Mouse (Mus musculus): ENCODE results near the gene S1pr5.
"Not testable (repeated sequence)": the region's sequence is repeated elsewhere in the genome, so short reads cannot be mapped to it uniquely, and the experiment has no call there.

Gene S1pr5

GRCm38 (mm10) chr9:21238004-21238732 lies 10.1 kb downstream of the S1pr5 start:
- DNase-seq (ENCODE audit: low spot score in 2 of 2) = peak; percentile 36 to 57

- peak; percentile 65 to 71 for DNase-seq (ENCODE audit: low spot score in 2 of 2)
These were observed 10.8 kb downstream of the S1pr5 start for GRCm38 (mm10) chr9:21237368-21238003.

- DNase-seq (ENCODE audit: low spot score in 2 of 2) = peak in 1 of 2 experiments; percentile 37
These were observed 11.3 kb downstream of the S1pr5 start for GRCm38 (mm10) chr9:21236991-21237367.

DNA sequence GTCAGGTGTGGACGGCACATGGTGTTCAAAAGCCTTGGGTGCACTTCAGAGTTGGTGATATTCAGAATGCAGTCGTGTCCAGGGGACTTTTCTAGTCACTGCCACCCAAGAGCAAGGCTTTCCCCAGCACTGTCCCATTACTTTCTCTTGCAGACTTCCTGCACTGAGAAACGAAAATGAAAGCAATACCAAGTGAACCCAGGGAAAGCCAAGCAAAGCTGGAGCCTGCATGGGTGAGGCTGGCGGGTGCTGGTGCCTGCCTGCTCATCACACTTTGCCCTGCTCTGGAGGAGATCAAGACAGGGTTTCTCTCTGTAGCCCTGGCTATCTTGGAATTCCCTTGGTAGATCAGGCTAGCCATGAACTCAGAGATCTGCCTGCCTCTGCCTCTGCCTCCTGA lies 12.9 kb downstream of the S1pr5 start:
- no peak for DNase-seq (ENCODE audit: low spot score in 2 of 2)

- no peak for DNase-seq (ENCODE audit: low spot score in 2 of 2)
These were observed 14.4 kb downstream of the S1pr5 start for GRCm38 (mm10) chr9:21233805-21234204.

DNA sequence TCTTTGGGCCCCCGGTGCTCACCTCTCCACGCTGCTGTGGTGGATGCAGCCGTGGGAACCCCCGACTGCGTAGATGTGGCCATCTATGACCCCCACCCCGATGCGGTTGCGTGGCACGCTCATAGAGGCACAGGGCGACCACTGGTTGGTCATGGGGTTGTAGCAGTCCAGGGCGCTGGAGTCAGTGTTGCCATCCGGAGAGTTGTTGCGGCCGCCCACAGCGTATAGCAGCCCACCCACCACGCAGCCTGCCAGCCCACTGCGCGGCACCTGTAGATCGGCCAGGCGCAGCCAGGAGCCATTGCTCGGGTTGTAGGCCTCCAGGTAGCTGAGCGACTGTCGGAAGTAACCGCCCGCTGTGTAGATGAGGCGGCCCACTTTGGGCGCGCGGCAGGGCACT lies 14.9 kb downstream of the S1pr5 start:
- no peak for DNase-seq (ENCODE audit: low spot score in 2 of 2)

DNA sequence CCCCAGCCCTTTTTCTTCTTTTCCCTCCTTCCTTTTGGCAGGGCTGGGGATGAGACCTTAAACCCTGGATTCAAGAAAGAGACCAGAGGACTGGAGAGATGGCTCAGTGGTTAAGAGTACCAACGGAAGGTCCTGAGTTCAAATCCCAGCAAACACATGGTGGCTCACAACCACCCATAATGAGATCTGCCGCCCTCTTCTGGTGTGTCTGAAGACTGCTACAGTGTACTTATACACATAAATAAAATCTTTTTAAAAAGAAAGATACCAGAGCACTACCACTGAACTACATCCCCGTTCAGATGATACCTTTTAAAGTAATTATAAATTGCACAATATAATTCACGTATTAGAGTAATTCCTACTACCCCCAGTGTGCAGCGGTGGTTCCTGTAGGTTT lies 15.4 kb downstream of the S1pr5 start:
- no peak for DNase-seq (ENCODE audit: low spot score in 2 of 2)

GRCm38 (mm10) chr9:21231551-21231950 lies 16.7 kb downstream of the S1pr5 start:
- DNase-seq (ENCODE audit: low spot score in 2 of 2) = no peak

- DNase-seq (ENCODE audit: low spot score in 2 of 2) = no peak
These were observed 20.9 kb downstream of the S1pr5 start for GRCm38 (mm10) chr9:21227342-21227741.

- no peak for DNase-seq (ENCODE audit: low spot score in 2 of 2)
These were observed 22.9 kb downstream of the S1pr5 start for GRCm38 (mm10) chr9:21225415-21225758.

DNA sequence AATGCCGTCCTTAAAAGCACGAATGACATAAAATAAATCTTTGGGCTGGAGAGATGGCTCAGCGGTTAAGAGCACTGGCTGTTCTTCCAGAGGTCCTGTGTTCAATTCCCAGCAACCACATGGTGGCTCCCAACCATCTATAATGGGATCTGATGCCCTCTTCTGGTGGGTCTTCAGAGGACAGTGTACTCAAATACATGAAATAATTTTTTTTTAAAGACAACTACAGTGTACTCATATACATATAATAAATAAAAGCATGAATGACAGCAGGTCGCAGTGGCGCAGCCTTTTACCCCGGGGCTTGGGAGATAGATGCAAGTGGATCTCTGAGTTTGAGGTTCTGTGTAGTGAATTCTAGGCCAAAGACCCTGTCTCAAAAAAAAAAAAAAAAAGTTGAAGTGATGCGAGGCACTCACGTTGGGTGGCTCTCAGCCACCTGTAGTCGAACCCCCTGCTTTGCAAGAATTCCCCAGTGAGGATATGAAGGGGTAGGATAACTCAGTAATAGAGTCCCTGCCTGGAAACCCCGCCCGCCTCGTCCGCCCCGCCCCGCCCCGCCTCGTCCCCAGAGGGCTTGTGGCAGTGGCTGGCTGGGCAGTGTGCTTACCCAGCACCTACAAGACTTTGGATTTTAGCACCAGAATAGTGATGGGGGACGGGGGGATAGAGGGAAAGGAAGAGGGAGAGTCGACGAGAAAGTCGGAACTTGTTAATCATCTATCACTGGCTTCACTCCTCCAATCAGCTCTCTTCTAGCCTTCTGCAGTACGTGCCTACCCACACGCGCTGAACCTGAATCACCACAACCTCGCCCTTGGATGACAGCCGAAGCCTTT lies 23.4 kb downstream of the S1pr5 start:
- peak in 1 of 2 experiments; percentile 59 for DNase-seq (ENCODE audit: low spot score in 2 of 2)

DNA sequence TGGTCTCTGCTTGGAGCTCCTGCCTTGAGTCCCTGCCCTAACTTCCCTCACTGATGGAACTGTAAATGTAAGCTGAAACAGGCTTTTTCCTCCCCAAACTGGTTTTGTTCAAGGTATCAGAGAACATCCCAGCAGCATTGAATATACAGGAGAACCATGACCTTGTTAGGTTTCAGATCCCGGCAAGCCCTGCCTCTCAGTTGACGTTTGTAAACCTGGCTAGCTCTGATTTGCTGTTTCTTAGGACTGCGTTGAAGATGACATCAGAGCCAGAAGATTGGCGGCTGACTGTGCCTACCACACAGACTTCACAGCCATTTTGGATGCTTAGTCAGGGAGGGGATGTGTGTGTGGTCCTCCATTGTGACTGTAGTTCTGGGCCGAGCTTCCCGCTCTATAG lies 24.3 kb downstream of the S1pr5 start:
- no peak for DNase-seq (ENCODE audit: low spot score in 2 of 2)

- not testable (repeated sequence) for DNase-seq (ENCODE audit: low spot score in 2 of 2)
These were observed 24.8 kb downstream of the S1pr5 start for GRCm38 (mm10) chr9:21223490-21223889.

DNA sequence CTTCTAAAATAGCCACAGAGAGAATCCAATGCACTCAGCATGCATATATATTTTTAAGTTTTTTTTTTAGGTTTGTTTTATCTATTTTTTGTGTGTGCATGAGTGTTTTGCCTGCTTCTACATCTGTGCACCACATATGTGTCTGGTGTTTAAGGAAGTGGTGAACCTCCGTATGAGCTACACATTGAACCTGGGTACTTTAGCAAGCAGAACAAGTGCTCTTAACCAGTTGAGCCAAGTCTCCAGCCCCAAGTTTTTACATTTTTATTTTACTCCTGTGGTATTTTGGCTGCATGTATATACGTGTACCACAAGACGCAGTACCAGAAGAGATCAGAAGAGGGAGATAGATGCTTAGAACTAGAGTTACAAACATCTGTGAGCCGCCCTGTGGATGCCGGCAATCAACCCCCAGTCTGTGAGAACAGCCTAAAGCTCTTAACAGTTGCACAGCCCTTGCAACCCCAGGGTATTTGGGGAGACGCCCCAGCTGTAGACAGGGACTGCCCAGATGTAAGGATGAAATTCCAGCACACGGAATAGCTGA lies 26.8 kb downstream of the S1pr5 start:
- peak in 1 of 2 experiments; percentile 43 for DNase-seq (ENCODE audit: low spot score in 2 of 2)

- peak; percentile 94 for DNase-seq (ENCODE audit: low spot score in 2 of 2)
These were observed 27.5 kb downstream of the S1pr5 start for GRCm38 (mm10) chr9:21220490-21221382.

DNA sequence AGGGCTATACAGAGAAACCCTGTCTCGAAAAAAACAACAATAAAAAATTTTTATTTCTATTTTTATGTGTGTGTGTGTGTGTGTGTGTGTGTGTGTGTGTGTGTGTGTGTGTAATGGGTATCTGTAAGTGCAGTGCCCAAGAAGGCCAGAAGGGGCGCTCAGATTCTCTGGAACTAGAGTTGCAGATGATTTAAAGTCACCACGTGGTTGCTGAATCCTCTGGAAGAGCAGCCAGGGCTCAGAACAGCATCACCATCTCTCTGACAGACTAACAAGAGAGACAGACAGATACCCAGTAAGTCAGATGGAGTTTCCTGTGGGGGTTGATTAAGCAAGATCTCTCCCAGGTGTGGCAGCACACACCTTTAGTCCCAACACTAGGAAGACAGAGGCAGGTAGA lies 28.4 kb downstream of the S1pr5 start:
- peak in 1 of 2 experiments; percentile 58 for DNase-seq (ENCODE audit: low spot score in 2 of 2)

DNA sequence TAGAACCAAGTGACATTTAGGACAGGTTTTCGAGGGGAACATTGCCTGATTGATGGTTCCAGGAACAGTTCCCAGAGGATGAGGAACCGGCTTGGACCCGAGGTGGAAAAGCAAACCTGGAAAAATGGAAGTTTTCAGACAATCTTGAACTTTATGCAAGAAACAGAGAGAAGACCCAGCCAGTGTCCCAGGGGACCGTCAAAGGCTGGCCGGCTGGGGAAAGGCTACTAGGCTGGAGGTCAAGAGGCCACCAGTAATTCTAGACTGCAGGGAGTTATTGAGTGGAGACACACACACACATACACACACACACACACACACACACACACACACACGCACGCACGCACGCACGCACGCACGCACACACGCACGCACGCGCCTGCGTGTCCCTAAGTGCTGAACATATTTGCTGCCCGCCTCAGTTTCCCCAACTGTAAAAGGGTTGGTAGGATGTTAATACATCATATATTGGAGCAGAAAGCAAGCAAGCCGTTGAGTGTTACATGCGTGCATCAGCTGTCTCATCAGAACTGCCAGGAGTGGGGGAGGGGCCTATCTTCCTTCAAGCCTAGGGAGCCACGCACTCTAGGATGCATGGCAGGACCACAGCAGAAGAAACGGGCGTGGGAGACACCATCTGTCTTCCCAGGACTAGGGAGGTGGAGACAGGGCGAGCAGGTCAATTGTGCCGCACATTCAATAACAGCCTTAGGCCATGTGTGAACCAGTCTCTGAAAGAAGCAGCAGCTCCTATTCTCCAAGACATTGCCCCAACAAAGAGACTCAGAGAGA lies 32.0 kb downstream of the S1pr5 start:
- no peak for DNase-seq (ENCODE audit: low spot score in 2 of 2)

- DNase-seq (ENCODE audit: low spot score in 2 of 2) = peak in 1 of 2 experiments; percentile 49
These were observed 34.5 kb downstream of the S1pr5 start for GRCm38 (mm10) chr9:21213617-21214190.

GRCm38 (mm10) chr9:21211624-21212023 lies 36.6 kb downstream of the S1pr5 start:
- DNase-seq (ENCODE audit: low spot score in 2 of 2) = no peak

DNA sequence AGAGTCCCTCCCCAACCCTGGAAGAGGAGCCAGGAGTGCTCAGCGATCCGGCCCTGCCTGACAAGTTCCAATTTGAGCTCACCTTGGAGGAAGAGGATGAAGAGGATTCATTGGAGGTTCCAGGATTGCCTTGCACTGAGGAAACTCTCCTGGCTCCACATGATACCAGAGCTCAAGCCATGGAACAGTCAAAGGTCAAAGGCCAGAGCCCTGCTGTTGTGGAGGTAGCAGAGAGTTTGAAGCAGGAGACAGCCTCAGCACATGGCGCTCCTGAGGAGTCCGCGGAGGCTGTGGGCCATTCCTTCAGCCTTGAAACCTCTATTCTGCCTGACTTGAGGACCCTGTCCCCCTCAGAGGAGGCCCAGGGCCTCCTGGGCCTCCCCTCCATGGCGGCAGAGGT lies 37.4 kb downstream of the S1pr5 start:
- DNase-seq (ENCODE audit: low spot score in 2 of 2) = no peak
